Mouse (Mus musculus) Patski (cell line): Measurements from ENCODE around the gene Ccdc171. TPM values are rescaled to one million over a fixed set of nuclear protein-coding genes. Genes with fewer than 3 reads are reported as not detected.

Experiments
- ATAC-seq: fragments of 100-300 bp; one replicate; pipeline ENCODE4 v1.8.0; 2021
- CTCF ChIA-PET: fragments of 350-600 bp; sonication (Branson Sonifier 250); formaldehyde crosslinking; loops from one replicate; lab custom pipeline; 2022; ENCODE audit warnings: inconsistent platforms; lab: Charles Lee
- POLR2A ChIA-PET: fragments of 350-600 bp; sonication (Branson Sonifier 250); formaldehyde crosslinking; loops from one replicate; lab custom pipeline; 2022; ENCODE audit warnings: antibody characterized with exemption, inconsistent platforms; lab: Charles Lee
- DNase-seq: peaks from one replicate; pipeline ENCODE4 v3.0.0-alpha.2; 2011; ENCODE audit warnings: low read depth, low spot score
- H3K27me3 ChIP-seq: fragments of 371-371 bp; one replicate; pipeline ENCODE4 v1.5.1; 2021
- CTCF ChIP-seq: fragments of 100-300 bp; IDR thresholded peaks from one replicate; pipeline ENCODE4 v1.5.1; 2021
- in situ Hi-C: fragments of 300-500 bp; cut with MboI; formaldehyde crosslinking; loops from 3 replicates; pipeline ENCODE4 v1.11.1; 2018; ENCODE audit warnings: low pct_unique_long_range_greater_than_20kb, mixed read lengths
- polyA plus RNA-seq: library from polyadenylated mRNA; unstranded; gene quantifications from one replicate; pipeline ENCODE4 v1.2.3, GENCODE M21; 2021

The Ccdc171 gene
- polyA plus RNA-seq, 1 experiment from 2014 or later, result 2.1 TPM

GRCm38 (mm10) chr4:83791811-83792210, 266.5 kb downstream of the Ccdc171 start:
- ChIA-PET CTCF (no interaction called here), POLR2A (no interaction called here)
- no peaks in the 10 kb centered on the region for H3K27me3 ChIP-seq
- in situ Hi-C loops, result loop anchor here (10.0 to 25.0 kb wide), 4 partner anchors 753 to 1295 kb away; partner anchors contain the start of gene Bnc2
- no peak for TF ChIP-seq CTCF
- DNase-seq (no peak), ATAC-seq (no peak)

DNA sequence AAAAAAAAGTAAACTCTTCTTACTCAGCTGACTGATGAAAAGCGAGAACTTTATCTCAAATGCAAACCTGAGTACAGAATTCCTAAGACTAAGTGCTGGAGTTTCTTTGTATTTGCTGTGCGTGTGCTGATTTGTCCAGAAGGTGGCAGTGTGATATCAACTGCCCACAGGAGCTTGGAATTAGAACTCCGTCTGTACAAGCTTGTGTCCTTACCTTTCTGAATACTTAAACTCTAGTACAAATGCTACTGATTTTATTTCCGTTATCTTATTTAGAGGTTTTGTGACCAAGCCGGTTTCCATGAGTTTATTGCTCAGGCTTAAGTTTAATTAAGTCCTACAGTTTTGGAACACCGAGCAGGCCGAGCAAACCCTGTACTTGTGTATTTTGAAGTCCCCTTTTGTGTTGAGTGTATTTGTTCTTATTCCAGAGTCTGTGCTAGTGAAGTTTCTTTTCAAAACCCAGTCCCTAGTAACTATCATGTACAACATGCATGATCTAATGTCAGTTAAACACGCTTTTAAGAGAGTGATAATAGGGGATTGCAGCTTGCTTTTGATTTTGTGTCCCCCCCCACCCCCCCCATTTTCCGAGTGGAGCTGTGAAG, 269.1 kb downstream of the Ccdc171 start:
- DNase-seq, result peak; percentile 20
- H3K27me3 ChIP-seq, result no peaks in the 10 kb centered on the region
- ChIA-PET POLR2A (interaction anchor here (0.7 kb wide), 1 partner anchor 1325 kb away, joined by 5 read pairs; no protein-coding TSS in a partner anchor), CTCF (interaction anchor here (1.3 kb wide), 1 partner anchor 30 kb away, joined by 3 read pairs; no protein-coding TSS in a partner anchor)
- peak; percentile 74 for TF ChIP-seq CTCF
- in situ Hi-C loops, result loop anchor here (10.0 to 25.0 kb wide), 4 partner anchors 750 to 1293 kb away; partner anchors contain the start of gene Bnc2
- ATAC-seq, result peak; percentile 76

- CTCF ChIA-PET, result interaction anchor here (1.3 kb wide), 1 partner anchor 29 kb away, joined by 3 read pairs; no protein-coding TSS in a partner anchor
- no peaks in the 10 kb centered on the region for H3K27me3 ChIP-seq
- POLR2A ChIA-PET, result no interaction called here
- in situ Hi-C loops, result loop anchor here (5.0 to 25.0 kb wide), 5 partner anchors 267 to 1292 kb away; partner anchors contain the start of gene Bnc2
- ATAC-seq (no peak), DNase-seq (no peak)
- TF ChIP-seq CTCF, result no peak
Measured at GRCm38 (mm10) chr4:83794930-83795459, 269.6 kb downstream of the Ccdc171 start.

DNA sequence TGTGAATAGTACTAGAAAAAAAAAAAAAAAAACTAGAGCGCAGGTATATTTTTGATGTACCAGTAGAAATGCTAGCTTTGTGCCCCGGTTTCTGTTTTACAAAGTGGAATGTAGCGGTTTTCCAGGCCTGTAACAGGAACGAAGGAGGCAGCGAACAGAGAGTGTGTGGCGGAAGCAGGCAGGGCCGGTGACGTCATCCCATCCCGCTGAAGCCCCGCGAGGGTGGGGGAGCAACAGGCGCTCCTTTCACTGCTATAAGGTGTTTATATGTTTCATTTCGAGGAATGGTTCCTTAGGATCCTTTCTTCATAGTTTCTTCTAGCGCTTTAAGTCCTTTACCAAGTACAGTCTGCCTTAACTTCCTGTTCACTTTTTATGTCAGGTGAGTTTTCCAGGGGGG, 272.6 kb downstream of the Ccdc171 start:
- in situ Hi-C loops, result loop anchor here (5.0 to 25.0 kb wide), 5 partner anchors 264 to 1289 kb away; partner anchors contain the start of gene Bnc2
- no peak for TF ChIP-seq CTCF
- CTCF ChIA-PET, result no interaction called here
- no peak for DNase-seq
- no peak for ATAC-seq
- POLR2A ChIA-PET, result interaction anchor here (0.9 kb wide), 1 partner anchor 873 kb away, joined by 3 read pairs; no protein-coding TSS in a partner anchor
- no peaks in the 10 kb centered on the region for H3K27me3 ChIP-seq

GRCm38 (mm10) chr4:83798674-83799430, 273.5 kb downstream of the Ccdc171 start:
- DNase-seq (no peak), ATAC-seq (no peak)
- CTCF ChIA-PET, result no interaction called here
- TF ChIP-seq CTCF, result no peak
- in situ Hi-C loops, result loop anchor here (5.0 to 25.0 kb wide), 5 partner anchors 263 to 1288 kb away; partner anchors contain the start of gene Bnc2
- H3K27me3 ChIP-seq, result no peaks in the 10 kb centered on the region
- POLR2A ChIA-PET, result interaction anchor here (0.9 kb wide), 1 partner anchor 872 kb away, joined by 3 read pairs; no protein-coding TSS in a partner anchor

- TF ChIP-seq CTCF, result no peak
- ChIA-PET CTCF (no interaction called here), POLR2A (no interaction called here)
- no peaks in the 10 kb centered on the region for H3K27me3 ChIP-seq
- no peak for ATAC-seq
- in situ Hi-C loops, result no loop called here
- no peak for DNase-seq
Measured at GRCm38 (mm10) chr4:83800402-83800801, 275.1 kb downstream of the Ccdc171 start.

DNA sequence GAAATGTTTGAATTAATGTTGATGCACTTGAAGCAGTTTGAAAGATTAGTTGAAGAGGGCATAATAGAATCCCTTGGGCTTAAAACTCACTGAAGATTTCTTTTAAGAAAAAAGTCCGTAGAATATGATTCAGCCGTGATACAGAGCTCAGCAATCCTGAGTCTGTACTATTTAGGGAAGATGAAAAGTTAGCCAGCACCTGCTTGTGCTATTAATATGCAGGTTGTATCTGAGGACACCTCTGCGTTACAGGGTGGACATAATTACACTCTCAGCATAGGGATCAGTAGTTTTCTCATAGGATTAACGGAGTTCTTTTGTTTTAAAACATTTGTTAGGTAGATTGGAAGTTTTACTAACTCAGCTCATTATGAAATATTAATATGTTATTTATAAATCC, 291.6 kb downstream of the Ccdc171 start:
- in situ Hi-C loops, result no loop called here
- H3K27me3 ChIP-seq, result peaks cover 5% of the 10 kb centered on the region
- DNase-seq, result no peak
- TF ChIP-seq CTCF, result no peak
- ATAC-seq, result no peak
- CTCF ChIA-PET, result no interaction called here
- POLR2A ChIA-PET, result no interaction called here

DNA sequence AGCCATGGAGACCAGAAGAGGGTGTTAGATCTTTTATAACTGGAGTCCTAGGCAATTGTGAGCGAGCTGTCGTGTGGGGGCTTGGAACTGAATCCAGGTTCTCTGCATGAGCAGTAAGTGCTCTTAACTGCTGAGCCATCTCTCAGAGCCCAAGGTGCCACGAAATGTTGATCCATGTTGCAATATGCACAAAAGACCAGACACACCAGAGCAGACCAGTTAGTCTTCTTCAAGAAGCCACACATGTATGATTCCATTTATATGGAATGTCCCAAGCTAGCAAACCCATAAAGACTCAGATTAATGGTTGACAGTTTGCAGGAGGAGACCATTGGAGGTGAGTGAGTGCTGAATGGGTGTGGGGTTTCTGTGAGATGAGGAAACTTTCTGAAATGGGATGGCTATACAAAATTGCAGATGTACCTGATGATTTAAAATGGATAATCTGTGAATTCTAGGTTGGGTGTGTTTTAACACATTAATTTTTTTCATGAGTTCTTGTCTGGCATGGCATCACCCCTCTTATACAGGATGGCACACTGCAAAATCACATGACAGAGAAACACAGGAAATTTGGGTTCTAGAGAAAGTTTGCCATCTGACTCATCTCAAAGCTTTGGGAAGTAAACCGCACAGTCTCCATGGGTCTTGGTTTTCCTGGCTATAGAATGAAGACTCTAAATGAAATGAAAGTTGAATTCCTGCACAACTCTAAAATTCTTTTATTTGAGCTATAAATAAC, 304.5 kb downstream of the Ccdc171 start:
- no peak for TF ChIP-seq CTCF
- ChIA-PET POLR2A (no interaction called here), CTCF (interaction anchor here (1.5 kb wide), 1 partner anchor 34 kb away, joined by 4 read pairs; no protein-coding TSS in a partner anchor)

DNA sequence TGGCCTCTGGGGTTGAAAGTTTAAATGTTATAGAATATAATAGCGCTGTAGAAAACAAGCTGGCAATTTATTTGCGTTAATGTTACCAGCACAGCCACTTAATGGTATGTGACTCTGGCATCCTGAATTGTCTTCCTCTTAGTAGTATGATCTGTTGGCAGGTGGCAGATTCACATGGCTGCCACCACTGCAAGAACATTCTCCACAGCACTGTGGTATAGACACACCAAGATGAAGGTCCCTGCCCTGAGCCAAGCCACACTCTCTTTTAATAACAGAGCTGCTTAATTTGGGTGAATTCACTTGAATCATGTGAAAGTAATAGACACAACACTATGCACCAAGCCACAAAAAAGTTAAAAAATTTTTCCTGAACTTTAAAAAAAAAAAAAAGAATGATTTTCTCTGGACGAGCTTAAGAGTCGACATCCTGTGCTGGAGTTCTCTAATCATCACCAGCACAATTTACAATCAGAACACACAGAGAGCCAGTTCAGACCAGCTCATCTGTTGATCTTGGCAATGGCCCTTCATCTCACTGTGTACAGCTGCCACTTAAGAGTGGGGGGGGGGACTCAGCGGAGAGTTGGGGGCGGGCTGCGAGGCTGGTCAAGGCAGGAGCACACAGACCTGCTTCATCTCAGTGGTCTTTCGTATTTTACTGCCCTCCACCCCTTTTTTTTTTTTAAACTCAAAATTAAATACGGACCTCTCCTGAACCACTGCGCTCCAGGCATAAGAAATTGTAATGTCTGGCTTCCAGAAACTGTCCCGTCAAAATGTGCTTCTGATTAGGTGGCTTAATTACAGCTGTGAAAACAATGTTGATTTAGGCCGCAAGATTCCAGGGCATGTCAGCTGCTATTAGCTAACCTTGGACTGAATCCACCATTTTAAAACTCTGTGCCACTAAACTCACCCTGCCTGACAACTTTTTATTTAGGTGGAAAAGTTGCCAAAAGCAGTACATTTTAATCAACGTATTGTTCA, 305.8 kb downstream of the Ccdc171 start:
- no peaks in the 10 kb centered on the region for H3K27me3 ChIP-seq
- in situ Hi-C loops, result no loop called here
- ATAC-seq (no peak), DNase-seq (no peak)
- POLR2A ChIA-PET, result no interaction called here
- CTCF ChIA-PET, result interaction anchor here (1.5 kb wide), 1 partner anchor 35 kb away, joined by 4 read pairs; no protein-coding TSS in a partner anchor
- TF ChIP-seq CTCF, result no peak

More for the DNA sequence above, 304.5 kb downstream of the Ccdc171 start:
- H3K27me3 ChIP-seq, result no peaks in the 10 kb centered on the region
- in situ Hi-C loops, result no loop called here
- DNase-seq (no peak), ATAC-seq (peak; percentile 44)
